Mouse (Mus musculus) E14TG2a.4 (cell line): ENCODE results near the gene Zkscan14.

Source experiments
- CTCF ChIP-seq: conservative IDR thresholded peaks from 2 replicates; pipeline ENCODE4 v1.5.1; 2014; ENCODE audit warnings: low read length
- NANOG ChIP-seq: IDR thresholded peaks from 2 replicates; pipeline ENCODE4 v1.6.1; 2014; ENCODE audit warnings: borderline replicate concordance, low read length, mixed read lengths

DNA sequence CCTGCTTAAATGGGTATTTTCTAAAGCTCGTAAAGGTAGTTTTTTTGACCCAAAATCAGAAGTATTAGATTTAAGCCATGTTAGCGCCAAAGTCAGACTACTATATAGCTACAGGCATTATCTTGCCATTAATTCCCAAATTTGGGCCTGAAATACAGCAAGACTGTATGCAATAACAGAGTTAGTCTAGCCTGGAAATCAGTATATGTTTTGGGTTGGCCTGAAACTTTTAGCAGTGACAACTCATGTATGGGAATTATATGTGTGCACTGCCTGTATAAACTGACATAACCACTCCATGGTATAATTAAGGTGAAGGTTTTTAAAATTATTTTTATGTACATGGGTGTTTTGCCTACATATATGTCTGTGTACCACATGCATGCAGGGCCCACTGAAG lies 9.7 kb downstream of the Zkscan14 start, which contains the start of gene Atp5j2:
- TF ChIP-seq CTCF = no peak
- TF ChIP-seq NANOG = no peak
